Mouse (Mus musculus): Measurements from ENCODE around the gene Fcgr4.
"Not testable (repeated sequence)": the region's sequence is repeated elsewhere in the genome, so short reads cannot be mapped to it uniquely, and the experiment has no call there.

Fcgr4 gene

GRCm38 (mm10) chr1:171018737-171019136, at the start of gene Fcgr4:
TSS of gene Fcgr4 (plus strand) at chr1:171018920.
- no peak for DNase-seq

- DNase-seq: no peak
Measured at GRCm38 (mm10) chr1:170972494-170972893, 46.2 kb upstream of the Fcgr4 start.

GRCm38 (mm10) chr1:170972936-170973335, 45.8 kb upstream of the Fcgr4 start:
- DNase-seq: no peak

- no peak for DNase-seq
Measured at GRCm38 (mm10) chr1:170974171-170974570, 44.5 kb upstream of the Fcgr4 start.

GRCm38 (mm10) chr1:170974736-170975135, 44.0 kb upstream of the Fcgr4 start:
- no peak for DNase-seq

- not testable (repeated sequence) for DNase-seq
Measured at GRCm38 (mm10) chr1:170975350-170975749, 43.4 kb upstream of the Fcgr4 start.

GRCm38 (mm10) chr1:170975751-170976161, 43.0 kb upstream of the Fcgr4 start:
- no peak for DNase-seq

- DNase-seq: no peak
Measured at GRCm38 (mm10) chr1:170976447-170976846, 42.3 kb upstream of the Fcgr4 start, which contains the start of gene Fcgr2b. TSS of gene Fcgr2b (minus strand) at chr1:170976547.

- no peak for DNase-seq
Measured at GRCm38 (mm10) chr1:170978601-170979000, 40.1 kb upstream of the Fcgr4 start.

- DNase-seq: not testable (repeated sequence)
Measured at GRCm38 (mm10) chr1:170981679-170982078, 37.0 kb upstream of the Fcgr4 start.

GRCm38 (mm10) chr1:170982301-170982700, 36.4 kb upstream of the Fcgr4 start:
- no peak for DNase-seq

- no peak for DNase-seq
Measured at GRCm38 (mm10) chr1:170983066-170983465, 35.7 kb upstream of the Fcgr4 start.

- DNase-seq: no peak
Measured at GRCm38 (mm10) chr1:170985092-170985491, 33.6 kb upstream of the Fcgr4 start.

- no peak for DNase-seq
Measured at GRCm38 (mm10) chr1:170985861-170986260, 32.9 kb upstream of the Fcgr4 start.

GRCm38 (mm10) chr1:170989656-170990055, 29.1 kb upstream of the Fcgr4 start:
- no peak for DNase-seq

GRCm38 (mm10) chr1:170992550-170992949, 26.2 kb upstream of the Fcgr4 start:
- DNase-seq: peak; percentile 30

- no peak for DNase-seq
Measured at GRCm38 (mm10) chr1:170996034-170996433, 22.7 kb upstream of the Fcgr4 start.

- peak; percentile 71 for DNase-seq
Measured at GRCm38 (mm10) chr1:170996753-170997152, 22.0 kb upstream of the Fcgr4 start.

- DNase-seq: peak; percentile 27
Measured at GRCm38 (mm10) chr1:170997756-170998655, 20.7 kb upstream of the Fcgr4 start.

GRCm38 (mm10) chr1:170999811-171000210, 18.9 kb upstream of the Fcgr4 start:
- no peak for DNase-seq

GRCm38 (mm10) chr1:171005081-171005480, 13.6 kb upstream of the Fcgr4 start:
- no peak for DNase-seq

GRCm38 (mm10) chr1:171005586-171005985, 13.1 kb upstream of the Fcgr4 start:
- no peak for DNase-seq

- DNase-seq: no peak
Measured at GRCm38 (mm10) chr1:171006335-171006734, 12.4 kb upstream of the Fcgr4 start.

- no peak for DNase-seq
Measured at GRCm38 (mm10) chr1:171006905-171007304, 11.8 kb upstream of the Fcgr4 start.

GRCm38 (mm10) chr1:171011733-171012132, 7.0 kb upstream of the Fcgr4 start:
- DNase-seq: no peak
